Mouse (Mus musculus) NIH3T3 (cell line): ENCODE results near the gene Irf9.

Source experiments
- DNase-seq: peaks from one replicate; pipeline ENCODE4 v3.0.0-alpha.2; 2012; ENCODE audit warnings: low read depth

Gene Irf9

GRCm38 (mm10) chr14:55603271-55603632 lies at the start of gene Irf9:
Gene Irf9 (plus strand): TSS chr14:55603571.
- no peak for DNase-seq

- DNase-seq, result no peak
These were observed 48.7 kb upstream of the Irf9 start for GRCm38 (mm10) chr14:55554635-55555034.

- DNase-seq, result no peak
These were observed 47.6 kb upstream of the Irf9 start for GRCm38 (mm10) chr14:55555788-55556187.

- DNase-seq, result peak; percentile 90
These were observed 46.4 kb upstream of the Irf9 start for GRCm38 (mm10) chr14:55557003-55557402.

DNA sequence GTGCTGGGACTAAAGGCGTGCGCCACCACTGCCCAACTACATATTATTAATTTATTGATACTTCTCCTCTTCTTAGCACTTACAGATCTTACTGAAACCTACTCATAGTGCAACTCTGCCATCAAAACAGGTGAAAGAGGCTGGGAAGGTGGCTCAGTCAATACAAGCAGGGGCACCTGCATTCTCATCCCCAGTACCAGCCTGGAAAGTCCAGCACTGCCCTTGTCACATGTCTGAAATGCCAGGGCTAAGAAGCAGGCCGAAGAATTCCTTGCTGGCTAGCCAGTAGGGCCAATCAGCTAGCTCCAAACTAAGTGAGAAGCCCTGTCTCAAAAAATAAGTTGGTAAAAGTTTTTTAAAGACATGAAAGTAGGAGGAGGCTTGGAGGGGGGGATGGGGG lies 45.8 kb upstream of the Irf9 start:
- no peak for DNase-seq

- no peak for DNase-seq
These were observed 44.5 kb upstream of the Irf9 start for GRCm38 (mm10) chr14:55558740-55559448.

- DNase-seq, result peak; percentile 78
These were observed 43.6 kb upstream of the Irf9 start, which contains the start of gene Dcaf11 for GRCm38 (mm10) chr14:55559799-55560201. Gene Dcaf11 (plus strand): TSS chr14:55560006.

DNA sequence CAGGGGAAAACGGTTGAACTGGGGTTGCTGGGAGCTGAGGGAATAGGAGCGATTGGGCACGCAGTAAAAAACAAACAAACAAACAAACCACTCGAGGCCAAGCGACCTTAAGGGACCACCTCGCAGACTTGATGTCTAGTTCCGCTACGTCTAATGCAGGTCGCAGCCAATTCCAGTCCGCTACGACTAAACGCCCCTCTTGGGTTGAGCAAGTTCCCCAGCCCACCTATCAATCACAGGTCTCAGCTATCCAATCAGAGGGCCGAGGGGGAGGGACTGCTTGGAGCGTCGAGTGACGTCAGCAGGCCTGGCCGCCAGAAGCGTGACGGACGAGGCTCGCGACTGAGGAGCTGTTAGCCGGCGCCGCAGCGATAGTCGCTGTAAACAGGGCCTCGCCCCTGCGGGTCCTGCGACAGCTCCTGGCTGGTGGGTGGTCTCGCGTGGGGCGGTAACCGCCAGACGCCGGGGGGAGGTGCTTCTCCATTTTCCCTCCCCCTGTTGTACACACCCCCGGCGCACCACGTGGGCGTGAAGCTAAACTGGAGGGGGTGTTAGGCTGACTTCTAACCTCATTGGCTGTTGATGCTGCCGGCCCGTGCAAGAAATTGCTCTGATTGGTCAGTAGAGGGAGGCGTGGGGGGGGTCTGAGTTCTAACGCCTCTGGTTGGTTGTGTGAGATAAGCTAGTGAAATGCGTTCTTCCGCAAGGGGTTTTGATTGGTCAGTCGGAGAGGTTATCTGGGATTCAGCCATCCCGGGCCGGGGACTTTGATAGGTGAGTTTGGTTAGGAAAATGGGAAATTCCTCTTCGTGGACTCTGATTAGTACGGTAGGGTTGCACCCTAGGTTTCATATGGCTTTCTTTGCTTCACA lies 42.9 kb upstream of the Irf9 start, which contains the start of gene A730061H03Rik:
Gene A730061H03Rik (minus strand): TSS at position 205 of the 872 bp plus-strand sequence.
- peak; percentile 97 for DNase-seq

DNA sequence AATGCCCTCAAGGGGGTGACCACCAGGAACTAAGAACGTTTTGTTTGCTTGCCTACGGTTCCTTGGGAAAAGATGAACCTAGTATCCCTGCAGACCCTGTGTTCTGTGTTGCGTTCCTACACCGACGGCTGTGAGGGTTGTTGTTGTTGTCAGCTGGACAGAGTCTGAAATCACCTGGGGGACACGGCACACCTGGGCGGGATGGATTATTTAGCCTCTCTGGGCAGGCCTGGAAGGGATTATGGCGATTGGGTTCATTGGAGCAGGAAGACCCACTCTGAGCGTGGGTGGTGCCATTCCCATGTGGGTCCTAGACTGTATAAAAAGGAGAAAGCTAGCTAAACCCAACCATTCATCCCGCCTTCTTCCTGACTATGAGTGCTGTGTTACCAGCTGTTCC lies 41.5 kb upstream of the Irf9 start:
- no peak for DNase-seq

DNA sequence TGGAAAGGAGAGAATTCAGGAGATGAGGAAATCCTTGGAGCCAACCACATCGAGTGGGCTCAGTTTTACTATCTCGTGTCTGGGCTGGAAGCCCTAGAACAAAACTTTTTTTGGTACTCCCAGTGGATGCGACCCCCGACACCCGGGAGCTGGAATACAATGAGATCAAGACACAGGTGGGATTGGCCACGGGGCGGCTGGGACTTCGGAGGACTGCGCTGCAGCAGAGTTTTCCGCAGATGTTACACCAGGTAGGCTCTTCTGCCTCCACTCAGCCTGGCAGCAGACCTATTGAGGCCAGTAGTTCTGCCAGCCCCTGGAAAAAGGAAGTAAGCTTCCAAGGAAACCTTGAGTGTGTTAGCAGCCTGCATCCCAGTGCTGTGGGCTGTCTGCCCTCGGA lies 40.1 kb upstream of the Irf9 start:
- no peak for DNase-seq

DNA sequence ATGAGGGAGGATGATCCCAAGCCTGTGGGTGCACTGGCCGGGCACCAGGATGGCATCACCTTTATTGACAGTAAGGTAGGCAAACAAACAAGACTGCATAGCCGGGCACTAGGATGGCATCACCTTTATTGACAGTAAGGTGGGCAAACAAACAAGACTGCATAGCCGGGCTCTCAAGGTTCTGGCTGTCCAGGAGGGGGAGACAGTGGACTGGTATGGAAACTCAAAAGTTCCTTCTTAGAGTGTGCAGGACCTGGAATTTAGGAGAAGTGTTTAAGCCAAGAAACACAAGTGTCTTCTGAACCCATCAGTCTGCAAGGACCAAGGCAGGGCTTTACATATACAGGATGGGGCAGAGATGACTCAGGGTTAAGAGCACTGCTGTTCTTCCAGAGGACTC lies 37.6 kb upstream of the Irf9 start:
- peak; percentile 35 for DNase-seq

GRCm38 (mm10) chr14:55567496-55567895 lies 35.9 kb upstream of the Irf9 start:
- no peak for DNase-seq

DNA sequence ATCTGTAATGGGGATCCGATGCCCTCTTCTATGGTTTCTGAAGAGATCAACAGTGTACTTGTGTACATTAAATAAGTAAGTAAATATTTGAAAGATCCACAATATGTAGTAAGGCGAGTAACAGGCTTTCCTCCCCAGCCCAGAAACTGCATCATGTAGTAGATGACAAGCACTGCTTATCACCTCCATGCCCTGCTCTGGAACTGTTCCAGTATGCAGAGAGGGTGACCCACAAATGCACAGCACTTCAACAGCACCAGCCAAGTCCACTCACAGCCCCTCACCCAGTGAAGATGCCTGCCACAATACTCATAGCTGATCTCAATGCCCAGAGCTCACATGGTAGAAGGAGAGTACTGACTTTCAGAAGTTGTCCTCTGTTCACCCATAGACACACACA lies 32.8 kb upstream of the Irf9 start:
- no peak for DNase-seq

DNA sequence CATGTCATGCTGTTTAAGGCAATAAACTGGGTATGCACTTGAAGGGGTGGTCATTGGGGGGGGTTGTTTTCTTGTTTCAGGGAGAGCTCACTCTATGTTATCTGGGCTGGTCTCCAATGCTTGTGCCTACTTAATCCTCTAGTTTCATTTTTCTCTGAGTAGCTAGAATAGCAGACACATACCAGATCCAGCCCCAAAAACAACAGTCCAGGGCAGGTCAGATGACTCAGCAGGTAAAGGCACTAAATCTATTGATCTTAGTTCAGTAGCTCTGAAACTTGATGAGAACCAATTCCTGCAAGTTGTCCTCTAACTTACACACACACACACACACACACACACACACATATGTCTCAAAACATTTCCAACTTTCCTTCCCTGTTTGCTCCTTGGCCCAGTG lies 31.6 kb upstream of the Irf9 start:
- no peak for DNase-seq

- no peak for DNase-seq
These were observed 28.1 kb upstream of the Irf9 start, which contains the start of gene Fitm1 for GRCm38 (mm10) chr14:55575302-55575701. Gene Fitm1 (plus strand): TSS chr14:55575617.

DNA sequence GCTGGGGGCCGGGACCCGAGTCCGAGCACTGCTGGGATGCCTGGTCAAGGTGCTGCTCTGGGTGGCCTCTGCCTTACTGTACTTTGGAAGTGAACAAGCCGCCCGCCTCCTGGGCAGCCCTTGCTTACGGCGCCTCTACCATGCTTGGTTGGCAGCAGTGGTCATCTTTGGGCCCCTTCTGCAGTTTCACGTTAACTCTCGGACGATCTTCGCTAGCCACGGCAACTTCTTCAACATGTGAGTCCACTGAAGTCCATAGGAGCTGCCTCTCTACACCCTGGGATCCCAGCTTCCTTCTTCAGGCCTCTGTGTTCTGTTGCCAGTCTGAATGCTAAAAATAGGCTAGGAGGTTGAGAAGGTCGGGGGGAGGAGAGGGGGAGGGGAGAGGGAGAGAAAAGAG lies 27.7 kb upstream of the Irf9 start:
- DNase-seq, result no peak

- no peak for DNase-seq
These were observed 27.0 kb upstream of the Irf9 start for GRCm38 (mm10) chr14:55576376-55576775.

DNA sequence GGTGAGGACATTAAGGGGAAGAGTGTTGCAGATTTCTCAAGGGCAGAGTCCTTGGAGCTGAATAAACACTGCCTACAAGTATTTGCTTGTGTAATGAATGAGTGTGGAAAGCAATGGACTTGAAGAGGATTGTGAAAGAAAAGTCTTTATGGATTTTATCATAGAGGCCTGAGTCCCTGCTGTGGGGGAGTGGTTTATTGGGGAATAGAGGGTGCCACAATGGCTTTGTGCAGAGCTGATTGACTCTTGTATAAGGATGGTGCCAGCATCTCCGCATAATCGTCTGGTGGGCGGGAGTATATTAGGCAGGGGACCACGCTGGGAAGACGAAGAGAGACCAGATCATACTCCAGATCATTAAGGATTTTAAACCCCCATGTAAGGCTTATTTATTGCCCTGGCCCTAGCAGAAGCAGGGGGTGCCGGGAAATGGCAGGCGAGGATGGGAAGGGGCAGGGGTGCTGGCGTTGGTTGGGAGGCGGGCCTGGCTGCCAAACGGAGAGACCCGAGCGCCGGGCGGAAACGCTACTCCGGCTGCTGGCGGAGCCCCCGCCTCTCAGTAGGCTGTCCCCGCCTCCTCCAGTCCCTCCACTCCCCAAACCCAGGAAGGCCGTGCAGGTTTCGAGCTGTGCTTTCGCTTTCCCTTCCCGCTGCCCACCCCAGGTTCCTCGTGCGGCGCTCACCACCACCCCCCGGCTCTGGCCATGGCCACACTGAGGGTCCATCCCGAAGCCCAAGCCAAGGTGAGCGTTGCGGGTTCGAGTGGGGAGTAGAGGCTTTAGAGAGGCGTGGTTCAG lies 25.3 kb upstream of the Irf9 start, which contains the start of gene Psme1:
Gene Psme1 (plus strand): TSS at position 253 of the 797 bp plus-strand sequence.
- peak; percentile 82 for DNase-seq

GRCm38 (mm10) chr14:55578668-55579269 lies 24.6 kb upstream of the Irf9 start:
- DNase-seq, result peak; percentile 59

DNA sequence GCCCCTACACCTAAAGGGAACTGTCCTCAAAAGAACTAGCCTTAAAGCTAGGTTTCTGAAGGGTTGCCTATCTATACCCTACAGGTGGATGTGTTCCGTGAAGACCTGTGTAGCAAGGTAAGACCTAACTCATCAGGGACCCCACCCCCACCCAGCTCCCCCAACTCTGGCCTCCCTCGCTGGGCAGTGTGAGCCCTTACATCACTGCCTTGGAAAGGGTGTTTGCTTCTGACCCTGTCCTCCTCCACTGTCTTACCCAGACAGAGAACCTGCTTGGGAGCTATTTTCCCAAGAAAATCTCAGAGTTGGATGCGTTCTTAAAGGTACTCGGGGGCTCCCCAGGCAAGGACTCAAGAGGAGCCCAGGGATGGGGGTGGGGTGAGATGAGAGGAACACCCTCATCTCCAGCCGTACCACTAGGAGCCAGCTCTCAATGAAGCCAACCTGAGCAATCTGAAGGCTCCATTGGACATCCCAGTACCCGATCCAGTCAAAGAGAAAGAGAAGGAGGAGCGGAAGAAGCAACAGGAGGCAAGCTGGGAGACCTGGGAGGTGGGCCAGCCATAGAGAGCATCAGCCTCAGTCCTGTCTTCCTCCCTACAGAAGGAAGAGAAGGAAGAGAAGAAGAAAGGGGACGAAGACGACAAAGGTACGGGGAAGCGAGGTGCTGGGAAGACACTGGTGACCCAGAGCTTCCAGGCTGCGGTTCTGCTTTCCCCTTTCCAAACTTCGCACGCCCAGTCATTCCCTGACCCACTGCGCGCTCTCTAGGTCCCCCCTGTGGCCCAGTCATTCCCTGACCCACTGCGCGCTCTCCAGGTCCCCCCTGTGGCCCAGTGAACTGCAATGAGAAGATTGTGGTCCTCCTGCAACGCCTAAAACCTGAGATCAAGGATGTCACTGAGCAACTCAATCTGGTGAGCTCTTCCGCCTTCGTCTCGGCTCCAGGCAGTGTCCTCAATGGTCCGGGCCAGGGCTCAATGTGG lies 23.6 kb upstream of the Irf9 start:
- DNase-seq, result no peak

DNA sequence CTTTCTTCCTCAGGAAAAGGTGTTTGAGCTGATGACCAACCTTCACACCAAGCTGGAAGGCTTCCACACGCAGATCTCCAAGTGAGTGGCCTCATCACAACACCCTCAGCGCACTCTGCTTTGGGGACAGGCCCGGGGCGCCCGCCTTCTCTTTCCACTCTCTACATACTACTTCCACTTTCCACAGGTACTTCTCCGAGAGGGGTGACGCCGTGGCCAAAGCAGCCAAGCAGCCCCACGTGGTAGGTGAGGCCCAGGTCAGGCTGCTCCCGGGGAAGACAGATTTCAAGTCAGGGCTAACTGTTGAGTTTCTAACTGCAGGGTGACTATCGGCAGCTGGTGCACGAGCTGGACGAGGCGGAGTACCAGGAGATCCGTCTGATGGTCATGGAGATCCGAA lies 22.6 kb upstream of the Irf9 start:
- no peak for DNase-seq
